Mouse (Mus musculus): ENCODE measurements around the gene Mlph.

Gene Mlph

GRCm38 (mm10) chr1:90969881-90970390 lies 55.1 kb downstream of the Mlph start:
- no peak for DNase-seq (ENCODE audit: low spot score)

- DNase-seq (ENCODE audit: low spot score), result peak; percentile 93
These were observed 58.2 kb downstream of the Mlph start for GRCm38 (mm10) chr1:90972911-90973573.

GRCm38 (mm10) chr1:90973574-90973911 lies 58.7 kb downstream of the Mlph start:
- no peak for DNase-seq (ENCODE audit: low spot score)

- peak; percentile 44 for DNase-seq (ENCODE audit: low spot score)
These were observed 60.2 kb downstream of the Mlph start for GRCm38 (mm10) chr1:90974906-90975649.

- no peak for DNase-seq (ENCODE audit: low spot score)
These were observed 61.1 kb downstream of the Mlph start for GRCm38 (mm10) chr1:90975960-90976359.

GRCm38 (mm10) chr1:90980638-90981330 lies 65.9 kb downstream of the Mlph start:
- no peak for DNase-seq (ENCODE audit: low spot score)

- no peak for DNase-seq (ENCODE audit: low spot score)
These were observed 66.5 kb downstream of the Mlph start for GRCm38 (mm10) chr1:90981346-90981745.

GRCm38 (mm10) chr1:90995916-90996315 lies 81.0 kb downstream of the Mlph start:
- no peak for DNase-seq (ENCODE audit: low spot score)

- no peak for DNase-seq (ENCODE audit: low spot score)
These were observed 82.3 kb downstream of the Mlph start for GRCm38 (mm10) chr1:90997136-90997535.

GRCm38 (mm10) chr1:90997641-90998040 lies 82.8 kb downstream of the Mlph start:
- DNase-seq (ENCODE audit: low spot score), result no peak

GRCm38 (mm10) chr1:90998268-90998890 lies 83.5 kb downstream of the Mlph start, which contains the start of gene Lrrfip1:
Gene Lrrfip1, plus strand, starts transcription at chr1:90998737.
- no peak for DNase-seq (ENCODE audit: low spot score)

GRCm38 (mm10) chr1:90998891-90999611 lies 84.2 kb downstream of the Mlph start:
- DNase-seq (ENCODE audit: low spot score), result no peak

- no peak for DNase-seq (ENCODE audit: low spot score)
These were observed 85.2 kb downstream of the Mlph start for GRCm38 (mm10) chr1:90999911-91000601.
